Mouse (Mus musculus): ENCODE measurements at regions not wholly inside any gene's neighbourhood (a gene's known extent, or its start where the extent isn't known, plus 50 kb on each side); places are given as distances from the start of the nearest gene placed in this dataset.
"Not testable (repeated sequence)": the region's sequence is repeated elsewhere in the genome, so short reads cannot be mapped to it uniquely, and the experiment has no call there.

DNA sequence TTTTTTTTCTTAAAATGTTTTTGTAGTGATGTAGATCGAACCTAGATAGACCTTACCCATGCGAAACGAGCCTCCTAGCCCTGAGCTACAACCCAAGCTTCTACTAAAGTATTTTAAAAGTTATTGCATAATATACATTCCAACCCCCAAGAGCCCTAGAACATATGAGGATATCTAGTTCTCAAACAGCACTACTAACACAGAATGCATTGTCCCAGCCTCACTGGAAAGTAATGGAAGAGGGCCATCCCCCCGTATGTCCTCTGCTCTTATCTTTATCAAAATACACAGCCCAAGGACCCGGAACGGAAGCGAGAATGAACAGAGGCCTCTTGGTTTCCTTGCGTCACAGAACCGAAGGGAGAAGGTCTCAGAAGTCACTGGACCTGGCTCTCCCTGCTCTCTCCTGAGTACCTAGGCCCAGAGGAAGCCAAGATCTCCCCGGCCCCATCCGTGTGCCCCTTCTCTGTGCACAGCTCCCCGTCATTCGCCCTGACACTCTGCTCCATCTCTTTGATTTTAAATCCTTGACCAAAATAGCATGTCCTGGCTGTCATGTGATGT lies 165.0 kb upstream of the Pkdcc start:
- WGBS = 92% methylated on average over 13 of the region's 13 CpGs
- no peaks in the 10 kb centered on the region for H3K4me1 ChIP-seq (ENCODE audit: control insufficient read depth, insufficient read depth, low read length)

DNA sequence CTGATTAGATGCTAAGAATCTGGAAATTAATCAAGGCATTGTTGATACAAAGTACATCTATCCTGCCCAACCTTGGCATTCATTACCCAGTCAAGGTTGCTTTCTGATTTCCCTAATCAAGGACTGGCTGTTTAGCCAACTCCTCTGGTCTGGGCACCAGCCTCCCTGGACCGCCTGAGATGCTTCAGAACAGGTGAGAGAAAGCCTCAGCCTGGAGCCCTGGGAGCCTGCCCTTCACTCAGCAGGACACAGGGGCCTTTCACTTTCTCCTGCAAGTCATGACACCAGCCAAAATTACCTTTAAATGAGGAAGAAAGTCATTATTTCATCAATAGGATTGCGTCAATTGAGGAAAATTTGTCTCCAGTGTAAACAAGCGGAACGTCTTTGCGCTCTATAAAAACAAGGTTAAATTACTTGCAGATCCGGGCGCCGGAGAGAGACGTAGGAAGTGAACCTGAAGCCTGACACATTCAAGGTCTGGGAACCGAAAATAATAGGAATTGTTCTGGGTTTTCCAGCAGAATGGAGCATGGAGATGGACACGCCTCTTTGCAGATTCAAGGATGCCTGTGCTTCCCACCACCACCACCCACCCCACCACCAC lies 164.4 kb upstream of the Pkdcc start:
- WGBS = 67% methylated on average over 11 of the region's 11 CpGs

More for the DNA sequence above, 165.0 kb upstream of the Pkdcc start:
- TF ChIP-seq POLR2A (IDR thresholded peaks at IDR 0.05; ENCODE audit: insufficient read depth, low read depth, low read length) = no peak
- no peak for TF ChIP-seq CTCF (IDR thresholded peaks at IDR 0.05; ENCODE audit: insufficient read depth, low read depth, low read length)
- H3K27ac ChIP-seq (ENCODE audit: insufficient read depth, low read depth, low read length) = no peak overlapping the region
- H3K4me3 ChIP-seq (ENCODE audit: insufficient read depth, low read depth, low read length) = no peak overlapping the region

DNA sequence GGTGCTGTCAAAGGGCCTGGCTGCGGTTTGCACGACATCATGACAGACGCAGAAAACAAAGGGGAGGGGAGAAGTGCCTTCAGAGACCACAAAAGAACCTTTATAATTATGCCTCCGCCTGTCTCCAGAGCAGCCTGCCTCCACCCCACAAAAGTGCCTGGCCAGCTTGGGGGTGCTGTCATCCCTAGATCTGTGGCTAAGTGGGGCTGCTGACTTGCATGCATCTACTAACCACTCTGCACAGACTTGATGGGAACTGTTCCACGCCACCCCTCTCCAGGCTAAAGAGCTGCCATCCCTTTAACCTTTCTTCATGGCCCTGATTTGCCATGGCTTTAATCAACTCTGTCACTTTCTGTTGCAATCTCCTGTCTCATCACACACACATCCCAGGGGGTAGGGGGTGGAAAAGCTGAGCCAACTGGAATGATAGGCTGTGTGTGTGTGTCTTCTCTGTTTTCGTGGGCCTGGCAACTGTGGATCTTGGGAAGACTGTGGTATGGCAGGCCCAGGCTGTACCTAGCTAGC lies 162.4 kb upstream of the Pkdcc start:
- no peaks in the 10 kb centered on the region for H3K4me1 ChIP-seq (ENCODE audit: control insufficient read depth, insufficient read depth, low read length)
- H3K4me3 ChIP-seq (ENCODE audit: insufficient read depth, low read depth, low read length) = no peak overlapping the region
- TF ChIP-seq CTCF (IDR thresholded peaks at IDR 0.05; ENCODE audit: insufficient read depth, low read depth, low read length) (no peak), POLR2A (IDR thresholded peaks at IDR 0.05; ENCODE audit: insufficient read depth, low read depth, low read length) (no peak)
- 67% methylated on average over 6 of the region's 6 CpGs for WGBS
- no peak overlapping the region for H3K27ac ChIP-seq (ENCODE audit: insufficient read depth, low read depth, low read length)

More for the DNA sequence above, 164.4 kb upstream of the Pkdcc start:
- TF ChIP-seq CTCF (IDR thresholded peaks at IDR 0.05; ENCODE audit: insufficient read depth, low read depth, low read length) = no peak
- TF ChIP-seq POLR2A (IDR thresholded peaks at IDR 0.05; ENCODE audit: insufficient read depth, low read depth, low read length) = no peak
- H3K27ac ChIP-seq (ENCODE audit: insufficient read depth, low read depth, low read length) = no peak overlapping the region
- no peak overlapping the region for H3K4me3 ChIP-seq (ENCODE audit: insufficient read depth, low read depth, low read length)
- H3K4me1 ChIP-seq (ENCODE audit: control insufficient read depth, insufficient read depth, low read length) = no peaks in the 10 kb centered on the region

DNA sequence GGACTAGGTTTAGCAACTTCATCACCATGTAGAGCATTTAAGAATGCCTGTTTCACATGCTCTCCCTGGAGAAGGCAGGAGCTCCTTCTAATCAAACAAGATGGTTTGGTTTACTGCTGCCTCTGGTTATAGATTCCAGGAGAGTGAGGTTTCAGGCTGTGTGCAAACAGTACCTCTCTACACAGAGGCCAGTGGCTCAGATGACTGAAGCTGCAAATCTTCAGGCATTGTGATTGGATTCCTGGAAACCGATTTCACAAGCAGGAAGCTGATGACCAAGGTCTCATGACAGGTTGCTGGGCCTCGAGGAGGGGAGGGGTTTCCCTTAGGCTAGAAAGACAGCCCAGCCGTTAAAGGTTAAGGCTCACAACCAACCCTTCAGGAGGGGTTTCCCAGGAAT lies 157.3 kb upstream of the Pkdcc start:
- TF ChIP-seq CTCF (IDR thresholded peaks at IDR 0.05; ENCODE audit: insufficient read depth, low read depth, low read length) (no peak), POLR2A (IDR thresholded peaks at IDR 0.05; ENCODE audit: insufficient read depth, low read depth, low read length) (no peak)
- no peaks in the 10 kb centered on the region for H3K4me1 ChIP-seq (ENCODE audit: control insufficient read depth, insufficient read depth, low read length)
- H3K4me3 ChIP-seq (ENCODE audit: insufficient read depth, low read depth, low read length) = no peak overlapping the region
- no peak overlapping the region for H3K27ac ChIP-seq (ENCODE audit: insufficient read depth, low read depth, low read length)
- 56% methylated on average over 3 of the region's 3 CpGs for WGBS

DNA sequence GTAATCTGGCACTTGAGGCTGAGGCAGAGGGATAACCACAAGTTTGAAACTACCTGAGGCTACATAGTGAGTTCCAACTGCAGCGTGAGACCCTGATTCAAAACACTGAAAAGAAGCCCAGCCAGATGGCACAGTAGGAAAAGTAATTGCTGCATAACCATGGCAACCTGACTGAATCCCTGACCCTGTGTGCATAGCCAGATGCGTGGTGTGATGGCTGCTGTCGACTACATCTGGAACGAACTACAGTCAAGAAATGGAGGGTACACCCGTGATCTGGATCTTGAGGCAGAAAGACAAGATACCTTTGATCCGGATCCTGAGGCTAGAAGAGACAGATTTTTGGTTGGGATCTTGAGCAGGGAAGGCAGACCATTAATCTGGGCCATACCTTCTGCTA lies 153.2 kb upstream of the Pkdcc start:
- WGBS = 48% methylated on average over 6 of the region's 6 CpGs
- TF ChIP-seq POLR2A (IDR thresholded peaks at IDR 0.05; ENCODE audit: insufficient read depth, low read depth, low read length) = no peak
- no peak for TF ChIP-seq CTCF (IDR thresholded peaks at IDR 0.05; ENCODE audit: insufficient read depth, low read depth, low read length)
- Histone ChIP-seq H3K4me3 (ENCODE audit: insufficient read depth, low read depth, low read length) (no peak overlapping the region), H3K4me1 (ENCODE audit: control insufficient read depth, insufficient read depth, low read length) (no peaks in the 10 kb centered on the region), H3K27ac (ENCODE audit: insufficient read depth, low read depth, low read length) (no peak overlapping the region)

DNA sequence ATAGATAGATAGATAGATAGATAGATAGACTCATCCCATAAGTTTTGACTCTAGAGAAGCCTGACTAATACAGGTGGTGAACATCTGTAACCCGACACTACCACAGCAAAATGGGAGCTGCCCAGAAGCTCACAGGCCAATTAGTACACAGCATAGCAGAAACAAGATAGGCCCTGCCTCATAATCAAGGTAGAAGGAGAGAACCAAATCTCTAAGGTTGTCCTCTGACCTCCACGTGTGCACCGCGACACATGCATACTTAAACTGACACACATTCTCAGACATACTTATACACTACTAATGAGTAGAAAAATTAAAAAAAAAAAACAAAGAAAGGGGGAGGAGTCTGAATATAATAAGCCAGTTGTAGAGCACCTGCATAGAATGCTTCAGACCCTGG lies 151.2 kb upstream of the Pkdcc start:
- no peaks in the 10 kb centered on the region for H3K4me1 ChIP-seq (ENCODE audit: control insufficient read depth, insufficient read depth, low read length)
- no peak overlapping the region for H3K27ac ChIP-seq (ENCODE audit: insufficient read depth, low read depth, low read length)
- TF ChIP-seq POLR2A (IDR thresholded peaks at IDR 0.05; ENCODE audit: insufficient read depth, low read depth, low read length) (no peak), CTCF (IDR thresholded peaks at IDR 0.05; ENCODE audit: insufficient read depth, low read depth, low read length) (no peak)
- H3K4me3 ChIP-seq (ENCODE audit: insufficient read depth, low read depth, low read length) = no peak overlapping the region
- 64% methylated on average over 4 of the region's 4 CpGs for WGBS

DNA sequence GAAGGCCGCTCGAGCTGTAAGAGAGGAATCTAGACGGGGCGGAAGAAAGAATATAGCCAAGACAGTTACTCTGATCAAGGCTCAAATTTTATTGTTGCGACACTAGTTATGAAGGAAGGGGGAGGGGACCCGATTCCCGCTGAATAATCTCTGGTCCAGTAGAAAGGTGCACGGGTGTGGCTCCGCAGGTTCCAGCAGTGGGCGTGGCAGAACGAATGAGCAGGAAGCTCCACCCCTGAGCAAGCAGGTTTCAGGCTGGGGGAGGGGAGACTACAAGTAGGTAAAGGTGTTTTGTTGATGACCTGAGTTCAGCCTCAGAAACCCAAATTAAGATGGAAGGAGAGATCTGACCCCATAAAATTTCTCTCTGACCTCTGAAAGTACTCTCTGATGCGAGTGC lies 150.7 kb upstream of the Pkdcc start:
- H3K4me3 ChIP-seq (ENCODE audit: insufficient read depth, low read depth, low read length); H3K4me1 ChIP-seq (ENCODE audit: control insufficient read depth, insufficient read depth, low read length); H3K27ac ChIP-seq (ENCODE audit: insufficient read depth, low read depth, low read length): not testable (repeated sequence)
- 48% methylated on average over 11 of the region's 12 CpGs for WGBS

DNA sequence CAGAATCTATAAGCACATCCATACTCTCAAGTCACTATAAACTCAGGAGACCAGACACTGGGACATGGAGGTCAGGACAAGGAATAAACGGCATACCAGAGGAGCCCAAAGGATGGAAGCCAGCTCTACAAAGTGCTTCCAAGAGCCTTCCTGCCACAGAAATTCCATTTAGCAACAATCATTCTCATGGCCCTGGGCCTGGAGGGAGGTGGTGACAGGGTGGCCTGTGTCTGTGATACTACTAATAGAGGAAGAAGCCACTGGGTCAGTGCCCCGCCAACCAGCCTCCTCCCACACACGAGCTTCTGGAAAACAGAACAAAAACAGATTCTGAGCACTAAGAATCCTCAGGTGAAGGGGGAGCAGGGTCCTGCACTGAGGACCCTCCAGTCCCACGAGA lies 145.8 kb upstream of the Pkdcc start:
- Histone ChIP-seq H3K4me1 (ENCODE audit: control insufficient read depth, insufficient read depth, low read length) (no peaks in the 10 kb centered on the region), H3K27ac (ENCODE audit: insufficient read depth, low read depth, low read length) (no peak overlapping the region), H3K4me3 (ENCODE audit: insufficient read depth, low read depth, low read length) (no peak overlapping the region)
- 91% methylated on average over 4 of the region's 4 CpGs for WGBS
- TF ChIP-seq POLR2A (IDR thresholded peaks at IDR 0.05; ENCODE audit: insufficient read depth, low read depth, low read length) (no peak), CTCF (IDR thresholded peaks at IDR 0.05; ENCODE audit: insufficient read depth, low read depth, low read length) (no peak)

DNA sequence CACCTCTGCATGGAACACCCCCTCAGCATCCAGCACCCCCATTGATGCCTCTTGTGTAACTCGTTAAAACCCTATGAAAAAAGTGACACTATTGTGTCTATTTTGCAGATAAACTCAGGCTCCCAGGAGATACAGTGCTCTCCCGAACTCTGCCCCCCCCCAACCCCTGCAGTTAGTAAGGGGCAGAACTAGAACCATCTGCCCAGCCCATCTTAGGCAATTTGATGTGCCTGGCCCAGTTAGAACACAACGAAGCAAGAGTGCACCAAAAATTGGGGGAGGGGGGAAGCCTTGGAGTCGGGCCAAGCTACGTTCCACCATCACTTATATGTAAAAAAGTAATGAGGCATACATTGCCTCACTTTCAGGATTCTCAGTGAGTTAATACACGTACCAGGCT lies 143.3 kb upstream of the Pkdcc start:
- 71% methylated on average over 6 of the region's 6 CpGs for WGBS
- Histone ChIP-seq H3K4me1 (ENCODE audit: control insufficient read depth, insufficient read depth, low read length) (no peaks in the 10 kb centered on the region), H3K4me3 (ENCODE audit: insufficient read depth, low read depth, low read length) (no peak overlapping the region), H3K27ac (ENCODE audit: insufficient read depth, low read depth, low read length) (no peak overlapping the region)
- TF ChIP-seq POLR2A (IDR thresholded peaks at IDR 0.05; ENCODE audit: insufficient read depth, low read depth, low read length) (no peak), CTCF (IDR thresholded peaks at IDR 0.05; ENCODE audit: insufficient read depth, low read depth, low read length) (no peak)

Measured in olfactory bulb, adult 2 months (tissue).